Mouse (Mus musculus) heart, embryonic 10.5 days (tissue): ENCODE measurements at regions not wholly inside any gene's neighbourhood (a gene's known extent, or its start where the extent isn't known, plus 50 kb on each side); places are given as distances from the start of the nearest gene placed in this dataset.

Experiments used
- DNase-seq: peaks from one replicate; pipeline ENCODE4 v3.0.0-alpha.2; 2017; ENCODE audit warnings: low spot score
- H3K27ac ChIP-seq: fragments of 300-500 bp; sonication (generic); 2 replicates; pipeline ENCODE4 v1.5.1; 2016; ENCODE audit warnings: mild to moderate bottlenecking
- H3K27me3 ChIP-seq: fragments of 300-500 bp; sonication (generic); 2 replicates; pipeline ENCODE4 v1.6.1; 2016; ENCODE audit warnings: mild to moderate bottlenecking; ENCODE audit not compliant: poor library complexity, insufficient read depth, severe bottlenecking
- H3K36me3 ChIP-seq: fragments of 300-500 bp; sonication (generic); 2 replicates; pipeline ENCODE4 v1.6.1; 2016; ENCODE audit warnings: mild to moderate bottlenecking, moderate library complexity
- H3K4me1 ChIP-seq: fragments of 300-500 bp; sonication (generic); 2 replicates; pipeline ENCODE4 v1.6.1; 2016; ENCODE audit warnings: mild to moderate bottlenecking
- H3K4me3 ChIP-seq: fragments of 300-500 bp; sonication (generic); 2 replicates; pipeline ENCODE4 v1.5.1; 2016; ENCODE audit warnings: mild to moderate bottlenecking, moderate library complexity
- H3K9me3 ChIP-seq: fragments of 300-500 bp; sonication (generic); 2 replicates; pipeline ENCODE4 v1.6.1; 2016; ENCODE audit warnings: mild to moderate bottlenecking, moderate library complexity
- WGBS: fragments of 180-500 bp; shearing (Covaris S2); methylation state at CpG from one replicate; pipeline ENCODE4 v1.1.7; 2016; 5-methylcytosine and 5-hydroxymethylcytosine counted together

DNA sequence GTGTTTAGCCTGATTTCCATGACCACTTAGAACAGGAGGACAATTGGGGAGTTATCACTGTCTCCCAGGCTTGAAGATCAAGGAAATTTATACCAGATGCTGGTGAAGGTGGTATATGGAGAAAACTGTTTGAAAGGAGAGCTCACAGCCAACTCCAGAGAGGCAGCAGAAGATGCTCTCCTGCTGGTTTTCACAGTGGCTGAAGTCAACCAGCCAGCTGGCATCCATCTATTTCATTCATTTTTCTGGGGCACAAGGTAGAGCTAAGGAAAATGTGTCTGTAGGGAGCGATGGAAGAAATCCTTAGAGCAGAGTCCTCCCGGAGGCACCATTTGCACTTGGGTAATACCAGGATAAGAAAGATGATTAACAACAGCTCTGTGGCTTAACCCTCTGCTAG, 63.1 kb upstream of the Gls start:
- Histone ChIP-seq H3K4me3 (no peak overlapping the region), H3K27me3 (no peaks in the 10 kb centered on the region), H3K27ac (no peak overlapping the region), H3K36me3 (no peaks in the 10 kb centered on the region), H3K4me1 (no peaks in the 10 kb centered on the region), H3K9me3 (no peaks in the 10 kb centered on the region)
- WGBS: 53% methylated on average over 2 of the region's 2 CpGs
- DNase-seq: no peak

DNA sequence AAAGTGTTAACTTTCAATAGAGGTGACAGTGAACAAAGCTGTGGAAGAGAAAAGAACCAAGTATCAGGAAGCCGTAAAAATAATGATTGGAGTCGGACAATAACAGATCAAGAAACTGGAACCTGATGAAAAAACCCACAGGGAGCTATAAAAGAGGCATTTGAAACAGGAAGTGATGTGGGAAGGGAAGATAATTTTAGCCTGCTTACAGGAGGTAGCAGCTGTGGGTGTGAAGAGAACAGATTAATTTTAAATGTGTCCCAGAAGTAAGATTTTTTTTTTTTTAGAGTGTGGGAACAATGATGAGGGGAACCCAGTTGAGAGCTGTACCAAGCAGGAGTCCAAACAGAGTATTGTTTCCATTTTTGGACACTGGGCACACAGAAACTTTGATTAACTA, 61.5 kb upstream of the Gls start:
- H3K4me3 ChIP-seq: no peak overlapping the region
- WGBS: 82% methylated on average over 2 of the region's 2 CpGs
- DNase-seq: no peak
- H3K9me3 ChIP-seq: no peaks in the 10 kb centered on the region
- no peaks in the 10 kb centered on the region for H3K4me1 ChIP-seq
- H3K36me3 ChIP-seq: no peaks in the 10 kb centered on the region
- H3K27me3 ChIP-seq: no peaks in the 10 kb centered on the region
- H3K27ac ChIP-seq: no peak overlapping the region

DNA sequence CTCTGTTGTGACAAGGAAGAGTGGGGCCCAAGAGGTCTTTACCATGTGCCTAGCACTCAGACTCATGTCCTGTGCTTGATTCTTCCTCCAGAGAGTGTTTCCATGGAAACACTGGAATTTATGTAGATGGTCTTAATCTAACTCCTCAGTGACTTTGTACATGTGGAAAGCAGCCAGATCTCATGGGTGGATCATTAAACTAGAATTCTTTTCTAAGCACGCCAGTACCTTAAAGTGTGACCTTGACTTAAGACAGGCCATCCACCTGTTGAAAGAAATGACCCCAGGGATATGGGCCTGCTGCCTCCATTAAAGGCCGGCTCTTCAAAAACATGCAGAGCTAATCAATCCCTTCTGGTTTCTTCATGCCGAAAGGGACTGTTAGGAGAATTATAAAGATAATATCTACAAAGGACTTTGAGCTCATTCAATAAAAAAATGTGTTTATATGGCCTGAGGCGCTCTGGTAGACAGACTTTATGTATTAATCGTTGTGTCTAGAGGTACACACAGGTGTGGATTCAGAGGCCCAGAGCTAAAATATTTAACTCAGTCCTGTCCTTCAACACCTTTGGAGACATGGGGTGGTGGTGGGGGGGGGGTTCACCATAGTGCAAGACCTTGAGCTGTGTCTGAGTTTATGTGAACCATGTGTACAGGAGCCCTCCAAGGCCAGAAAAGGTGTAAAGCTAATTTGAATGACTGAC, 60.5 kb upstream of the Gls start:
- Histone ChIP-seq H3K4me3 (no peak overlapping the region), H3K27me3 (no peaks in the 10 kb centered on the region), H3K4me1 (no peaks in the 10 kb centered on the region), H3K36me3 (no peaks in the 10 kb centered on the region), H3K9me3 (no peaks in the 10 kb centered on the region), H3K27ac (no peak overlapping the region)
- 78% methylated on average over 5 of the region's 5 CpGs for WGBS
- DNase-seq: no peak
